Comparison of ENCODE assay signal across 30 mouse cellular contexts in genomic region chr17:23801627-23802026, GRCm38 (mm10). TPM values are rescaled to one million over a fixed set of nuclear protein-coding genes. Genes with fewer than 3 reads are reported as not detected.
DNase-seq lines count a peak whose midpoint lies in the region; ATAC-seq and TF ChIP-seq lines count a peak whose summit lies in the region.
"Had no signal": no experiment of that assay in that cellular context is flagged by ENCODE, and none has a peak within 500 bp of the region (broad histone marks: within the 10 kb centered on the region; RNA-seq: fewer than 3 reads in every experiment).

No protein-coding gene starts in this region.

- no peak overlapping the region for H3K4me3 ChIP-seq in liver, embryonic 11.5 days (ENCODE audit: low read depth, low read length)
- no peak overlapping the region for H3K4me3 ChIP-seq in ES-E14 (ENCODE audit: insufficient read depth in 1 of 2, low read depth in 1 of 2, low read length in 2 of 2, poor library complexity in 1 of 2, severe bottlenecking in 1 of 2)
- H3K4me3 ChIP-seq in liver, embryonic 15.5 days (replicated peaks), result no peak overlapping the region
- no peak overlapping the region for H3K4me3 ChIP-seq in heart, adult 2 months

- H3K9ac ChIP-seq in liver, embryonic 11.5 days (ENCODE audit: low read depth, low read length), result no peak overlapping the region
- H3K9ac ChIP-seq in ES-E14 (ENCODE audit: insufficient read depth, low read depth, low read length, poor library complexity, severe bottlenecking), result no peak overlapping the region; the same call in 1 of the 2 replicates
- no peak overlapping the region for H3K9ac ChIP-seq in liver, embryonic 15.5 days
- H3K9ac ChIP-seq in heart, adult 2 months (ENCODE audit: low read depth, low read length), result no peak overlapping the region
- H3K9ac ChIP-seq: embryonic facial prominence, embryonic 15.5 days had no signal

- WGBS in liver, embryonic 11.5 days, result 93% methylated on average over 10 of the region's 10 CpGs
- WGBS in liver, embryonic 15.5 days (ENCODE audit: insufficient replicate concordance), result 84% methylated on average over 10 of the region's 10 CpGs
- 97% methylated on average over 10 of the region's 10 CpGs for WGBS in heart, adult 2 months

- intact Hi-C loops in heart, adult 2 months (cut with DNase I), result loop anchor here (1.0 to 2.0 kb wide), 2 partner anchors 28 to 131 kb away; partner anchors contain the start of gene Elob

- peaks cover 3% of the 10 kb centered on the region; the same call in 1 of the 2 replicates for H3K79me2 ChIP-seq in heart, adult 2 months (replicated peaks; ENCODE audit: control insufficient read depth, insufficient read depth, low read length)

- no peak overlapping the region for H3K27ac ChIP-seq in liver, embryonic 11.5 days (ENCODE audit: low read depth, low read length)
- H3K27ac ChIP-seq in ES-E14 (ENCODE audit: insufficient read depth, low read depth, low read length, poor library complexity, severe bottlenecking), result peak overlapping the region; percentile 18; the same call in 1 of the 2 replicates
- H3K27ac ChIP-seq in liver, embryonic 15.5 days (replicated peaks), result no peak overlapping the region
- no peak overlapping the region for H3K27ac ChIP-seq in heart, adult 2 months

- peaks cover 2% of the 10 kb centered on the region; the same call in 1 of the 2 replicates for H3K36me3 ChIP-seq in liver, embryonic 11.5 days (ENCODE audit: control insufficient read depth, insufficient read depth, low read length)
- no peaks in the 10 kb centered on the region for H3K36me3 ChIP-seq in ES-E14 (ENCODE audit: control insufficient read depth, insufficient read depth, low read length, poor library complexity, severe bottlenecking)
- peaks cover under 1% of the 10 kb centered on the region for H3K36me3 ChIP-seq in liver, embryonic 15.5 days (replicated peaks)
- H3K36me3 ChIP-seq in heart, adult 2 months (ENCODE audit: control insufficient read depth, insufficient read depth, low read length), result peaks cover 14% of the 10 kb centered on the region
- H3K36me3 ChIP-seq: embryonic facial prominence, embryonic 15.5 days; intestine, embryonic 15.5 days had no signal

- DNase-seq in cerebellum, adult 11-12 months, result peak; percentile 66
- no peak for DNase-seq in cerebellum, adult 11 months
- DNase-seq in liver, embryonic 11.5 days (ENCODE audit: low spot score), result no peak
- no peak for DNase-seq in liver
- DNase-seq in ES-E14 (ENCODE audit: low read depth, low spot score), result no peak
- no peak for DNase-seq in heart, adult 2 months
- no peak for DNase-seq in c-Kit-positive CD71-positive TER-119-positive erythroid progenitor cells, embryonic 14.5 days (ENCODE audit: low spot score)
- DNase-seq: adrenal gland, postnatal 10 days; gastrocnemius, postnatal 14 days; heart, postnatal 4 days; kidney, adult 8-10 months; kidney, postnatal 10 days; right cerebral cortex, postnatal 14 days; thymus, postnatal 14 days had no signal

- no peak for TF ChIP-seq EP300 in heart, adult 2 months (IDR thresholded peaks at IDR 0.05; ENCODE audit: insufficient read depth, low read depth, low read length)

- H3K9me3 ChIP-seq in liver, embryonic 11.5 days (ENCODE audit: control insufficient read depth, low read length), result no peaks in the 10 kb centered on the region
- H3K9me3 ChIP-seq in ES-E14 (ENCODE audit: control insufficient read depth, insufficient read depth, low read depth, low read length), result no peaks in the 10 kb centered on the region
- H3K9me3 ChIP-seq in liver, embryonic 15.5 days (replicated peaks), result no peaks in the 10 kb centered on the region
- H3K9me3 ChIP-seq: embryonic facial prominence, embryonic 15.5 days; heart, embryonic 10.5 days; hindbrain, embryonic 15.5 days; intestine, embryonic 15.5 days; limb, embryonic 10.5 days; midbrain, embryonic 12.5 days had no signal

- ATAC-seq in liver, embryonic 11.5 days (replicated peaks; ENCODE audit: low FRiP score), result no peak
- no peak for ATAC-seq in liver, embryonic 15.5 days (ENCODE audit: insufficient read depth)
- ATAC-seq: activated CD4-positive, CD25-positive, alpha-beta regulatory T cell, adult 4 months had no signal

- H3K4me2 ChIP-seq in liver, embryonic 11.5 days, result peak overlapping the region; percentile 17
- H3K4me2 ChIP-seq in liver, embryonic 15.5 days, result peak overlapping the region; percentile 83

- no peaks in the 10 kb centered on the region for H3K27me3 ChIP-seq in liver, embryonic 11.5 days (replicated peaks; ENCODE audit: control insufficient read depth, insufficient read depth, low read length)
- no peaks in the 10 kb centered on the region for H3K27me3 ChIP-seq in liver, embryonic 15.5 days
- H3K27me3 ChIP-seq in heart, adult 2 months (ENCODE audit: control insufficient read depth, insufficient read depth, low read length), result no peaks in the 10 kb centered on the region
- H3K27me3 ChIP-seq: embryonic facial prominence, embryonic 15.5 days; hindbrain, embryonic 15.5 days; intestine, embryonic 15.5 days; midbrain, embryonic 12.5 days had no signal

- TF ChIP-seq POLR2A in heart, adult 2 months (IDR thresholded peaks at IDR 0.05; ENCODE audit: insufficient read depth, low read depth, low read length), result no peak

- TF ChIP-seq CTCF in heart, adult 2 months (IDR thresholded peaks at IDR 0.05), result no peak

- peaks cover 11% of the 10 kb centered on the region for H3K4me1 ChIP-seq in liver, embryonic 11.5 days (replicated peaks; ENCODE audit: control insufficient read depth, insufficient read depth, low read length)
- H3K4me1 ChIP-seq in ES-E14 (ENCODE audit: control insufficient read depth in 2 of 2, insufficient read depth in 2 of 2, low read length in 2 of 2, poor library complexity in 1 of 2), result peaks cover 0 to 4% of the 10 kb centered on the region in 2 experiments; a peak in 2 of 4 replicates
- peaks cover 31% of the 10 kb centered on the region for H3K4me1 ChIP-seq in liver, embryonic 15.5 days (replicated peaks)
- H3K4me1 ChIP-seq in heart, adult 2 months (ENCODE audit: control insufficient read depth, insufficient read depth, low read length), result peaks cover 7% of the 10 kb centered on the region; the same call in 1 of the 2 replicates

- in situ Hi-C loops in ES-E14 (cut with MboI; ENCODE audit: low sequenced_read_pairs in 2 of 2, unreplicated experiment in 2 of 2), result no loop called here

TF ChIP-seq in ES-E14, 5 proteins besides CTCF, POLR2A, EP300 and RAD21:
- no peak for TF ChIP-seq ZNF384 (IDR thresholded peaks at IDR 0.05; ENCODE audit: low read depth, low read length)
- no peak for TF ChIP-seq MAFK (IDR thresholded peaks at IDR 0.05; ENCODE audit: insufficient read depth, low read depth, low read length)
- no peak for TF ChIP-seq HCFC1 (IDR thresholded peaks at IDR 0.05; ENCODE audit: borderline replicate concordance, insufficient read depth, low read length)
- no peak for TF ChIP-seq ZC3H11A (IDR thresholded peaks at IDR 0.05; ENCODE audit: borderline replicate concordance, low read depth, low read length)
- TF ChIP-seq CHD2 (IDR thresholded peaks at IDR 0.05; ENCODE audit: low read depth, low read length), result no peak

RNA-seq across cellular contexts. Expression of gene Srrm2, which starts 11.3 kb away (rescaled TPM):
- polyA plus RNA-seq in liver, embryonic 11.5 days (2014; fragmentation: Nextera tagmentation; extraction: Ambion mirVana), result 355 and 398 TPM in 2 replicates
- total RNA-seq in ES-E14 (2012; rRNA removed), result 192 and 230 TPM in 2 replicates
- polyA plus RNA-seq in liver, embryonic 15.5 days (2015; fragmentation: Nextera tagmentation; extraction: Ambion mirVana), result 167 and 170 TPM in 2 replicates
- total RNA-seq in heart, adult 2 months (2021), result 100 to 1,000 TPM; 157 to 161 TPM
- polyA plus RNA-seq in heart, adult 2 months (2012; rRNA removed), result 318 and 320 TPM in 2 replicates

RNA-seq across cellular contexts. Expression of gene Flywch2, which starts 15.7 kb away (rescaled TPM):
- 9.4 and 10.6 TPM in 2 replicates for polyA plus RNA-seq in liver, embryonic 11.5 days (2014; fragmentation: Nextera tagmentation; extraction: Ambion mirVana)
- total RNA-seq in ES-E14 (2012; rRNA removed), result 8.0 and 10.8 TPM in 2 replicates
- 0.93 and 0.94 TPM in 2 replicates for polyA plus RNA-seq in liver, embryonic 15.5 days (2015; fragmentation: Nextera tagmentation; extraction: Ambion mirVana)
- under 1 TPM; 0.27 to 0.50 TPM for total RNA-seq in heart, adult 2 months (2021)
- polyA plus RNA-seq in heart, adult 2 months (2012; rRNA removed), result 1.3 and 1.5 TPM in 2 replicates
- total RNA-seq: monocyte, adult 5-6 weeks had no signal

RNA-seq across cellular contexts. Expression of gene Elob, which starts 27.3 kb away (rescaled TPM):
- polyA plus RNA-seq in liver, embryonic 11.5 days (2014; fragmentation: Nextera tagmentation; extraction: Ambion mirVana), result 744 and 795 TPM in 2 replicates
- 651 and 726 TPM in 2 replicates for total RNA-seq in ES-E14 (2012; rRNA removed)
- polyA plus RNA-seq in liver, embryonic 15.5 days (2015; fragmentation: Nextera tagmentation; extraction: Ambion mirVana), result 388 and 452 TPM in 2 replicates
- total RNA-seq in heart, adult 2 months (2021), result 100 to 1,000 TPM; 325 to 371 TPM
- polyA plus RNA-seq in heart, adult 2 months (2012; rRNA removed), result 384 and 511 TPM in 2 replicates

RNA-seq across cellular contexts. Expression of gene Flywch1, which starts 30.2 kb away (rescaled TPM):
- polyA plus RNA-seq in liver, embryonic 11.5 days (2014; fragmentation: Nextera tagmentation; extraction: Ambion mirVana), result 39.1 and 42.3 TPM in 2 replicates
- total RNA-seq in ES-E14 (2012; rRNA removed), result 31.6 and 35.1 TPM in 2 replicates
- 9.4 and 12.1 TPM in 2 replicates for polyA plus RNA-seq in liver, embryonic 15.5 days (2015; fragmentation: Nextera tagmentation; extraction: Ambion mirVana)
- total RNA-seq in heart, adult 2 months (2021), result 10 to 100 TPM; 39.4 to 40.1 TPM
- polyA plus RNA-seq in heart, adult 2 months (2012; rRNA removed), result 25.9 and 33.4 TPM in 2 replicates

RNA-seq across cellular contexts. Expression of gene Prss33, which starts 34.2 kb away (rescaled TPM):
- not detected in 2 replicates for polyA plus RNA-seq in liver, embryonic 11.5 days (2014; fragmentation: Nextera tagmentation; extraction: Ambion mirVana)
- total RNA-seq in ES-E14 (2012; rRNA removed), result 0.45 and 0.95 TPM in 2 replicates
- not detected in 2 replicates for polyA plus RNA-seq in liver, embryonic 15.5 days (2015; fragmentation: Nextera tagmentation; extraction: Ambion mirVana)
- not detected for total RNA-seq in heart, adult 2 months (2021)
- not detected in 2 replicates for polyA plus RNA-seq in heart, adult 2 months (2012; rRNA removed)
- total RNA-seq: adrenal gland, postnatal 10 days; gastrocnemius, postnatal 14 days; heart, postnatal 4 days; layer of hippocampus, postnatal 14 days; liver, adult 2 months; monocyte, adult 5-6 weeks had no signal
- polyA plus RNA-seq: forebrain, embryonic 14.5 days; heart, embryonic 10.5 days; heart, embryonic 16.5 days; limb, embryonic 10.5 days; liver, adult 2 months; lung, embryonic 16.5 days; macrophage; neural tube, embryonic 11.5 days had no signal
